Mouse (Mus musculus) forebrain, embryonic 16.5 days (tissue): Measurements from ENCODE around the gene Galnt6. TPM values are rescaled to one million over a fixed set of nuclear protein-coding genes. Genes with fewer than 3 reads are reported as not detected.

Experiments
- ATAC-seq: fragments of 200-750 bp; cut with Nextera tagmentation; 2 replicates; pipeline ENCODE4 v1.8.0; 2017; ENCODE audit warnings: mild to moderate bottlenecking, moderate library complexity
- H3K27ac ChIP-seq: fragments of 300-500 bp; sonication (generic); 2 replicates; pipeline ENCODE4 v1.5.1; 2014; ENCODE audit warnings: low read length, control low read depth
- H3K27me3 ChIP-seq: fragments of 300-500 bp; sonication (generic); replicated peaks from 2 replicates; pipeline ENCODE4 v1.6.1; 2014; ENCODE audit warnings: low read length; ENCODE audit not compliant: control insufficient read depth, insufficient read depth
- H3K36me3 ChIP-seq: fragments of 300-500 bp; sonication (generic); 2 replicates; pipeline ENCODE4 v1.6.1; 2014; ENCODE audit not compliant: control insufficient read depth, insufficient read depth
- H3K4me1 ChIP-seq: fragments of 300-500 bp; sonication (generic); replicated peaks from 2 replicates; pipeline ENCODE4 v1.6.1; 2014; ENCODE audit warnings: low read length; ENCODE audit not compliant: control insufficient read depth, insufficient read depth
- H3K4me2 ChIP-seq: fragments of 300-500 bp; sonication (generic); 2 replicates; pipeline ENCODE4 v1.6.1; 2014; ENCODE audit warnings: mild to moderate bottlenecking, low read length, control low read depth
- H3K4me3 ChIP-seq: fragments of 300-500 bp; sonication (generic); replicated peaks from 2 replicates; pipeline ENCODE4 v1.5.1; 2014; ENCODE audit warnings: mild to moderate bottlenecking, low read length, control low read depth
- H3K9ac ChIP-seq: fragments of 300-500 bp; sonication (generic); replicated peaks from 2 replicates; pipeline ENCODE4 v1.6.1; 2014; ENCODE audit warnings: low read depth, low read length, control low read depth
- H3K9me3 ChIP-seq: fragments of 300-500 bp; sonication (generic); 2 replicates; pipeline ENCODE4 v1.6.1; 2016; ENCODE audit warnings: low read length; ENCODE audit not compliant: control insufficient read depth
- WGBS: fragments of 180-500 bp; shearing (Covaris S2); extraction: QIAGEN DNeasy Blood & Tissue Kit; methylation state at CpG from one replicate; pipeline ENCODE4 v1.1.7; 2014; 5-methylcytosine and 5-hydroxymethylcytosine counted together
- polyA plus RNA-seq: library from polyadenylated mRNA; unstranded; fragments of >200 nt; fragmentation: Nextera tagmentation; extraction: Ambion mirVana; gene quantifications from 2 replicates; pipeline ENCODE4 v1.2.1, GENCODE M21; 2015

Gene Galnt6
- polyA plus RNA-seq, 1 experiment from 2014 or later: 0.34 TPM

DNA sequence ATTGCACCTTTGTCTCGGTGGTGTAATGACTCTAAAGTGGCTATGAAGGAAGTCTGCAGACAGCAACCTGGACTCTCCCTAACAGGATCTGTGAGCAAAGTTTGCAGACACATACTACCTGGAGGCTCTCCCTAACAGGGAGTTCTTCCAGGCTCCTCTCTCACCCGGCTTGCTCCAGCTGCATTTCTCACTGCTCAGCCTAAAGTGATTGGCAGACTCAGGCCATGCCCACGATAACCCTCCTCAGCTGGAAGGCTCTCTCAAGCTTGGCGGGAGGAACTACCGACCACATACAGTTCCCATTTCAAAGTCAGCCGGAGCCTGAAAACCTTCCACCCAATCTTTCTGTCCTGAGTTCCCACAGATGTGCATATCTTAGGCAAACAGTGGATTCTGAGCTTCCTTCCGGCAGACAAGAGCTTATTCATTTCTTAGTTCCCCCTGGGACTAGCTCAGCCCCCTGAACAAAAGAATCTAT is 62.9 kb downstream of the Galnt6 start:
- ATAC-seq: no peak
- WGBS: 16% methylated on average over 7 of the region's 7 CpGs

DNA sequence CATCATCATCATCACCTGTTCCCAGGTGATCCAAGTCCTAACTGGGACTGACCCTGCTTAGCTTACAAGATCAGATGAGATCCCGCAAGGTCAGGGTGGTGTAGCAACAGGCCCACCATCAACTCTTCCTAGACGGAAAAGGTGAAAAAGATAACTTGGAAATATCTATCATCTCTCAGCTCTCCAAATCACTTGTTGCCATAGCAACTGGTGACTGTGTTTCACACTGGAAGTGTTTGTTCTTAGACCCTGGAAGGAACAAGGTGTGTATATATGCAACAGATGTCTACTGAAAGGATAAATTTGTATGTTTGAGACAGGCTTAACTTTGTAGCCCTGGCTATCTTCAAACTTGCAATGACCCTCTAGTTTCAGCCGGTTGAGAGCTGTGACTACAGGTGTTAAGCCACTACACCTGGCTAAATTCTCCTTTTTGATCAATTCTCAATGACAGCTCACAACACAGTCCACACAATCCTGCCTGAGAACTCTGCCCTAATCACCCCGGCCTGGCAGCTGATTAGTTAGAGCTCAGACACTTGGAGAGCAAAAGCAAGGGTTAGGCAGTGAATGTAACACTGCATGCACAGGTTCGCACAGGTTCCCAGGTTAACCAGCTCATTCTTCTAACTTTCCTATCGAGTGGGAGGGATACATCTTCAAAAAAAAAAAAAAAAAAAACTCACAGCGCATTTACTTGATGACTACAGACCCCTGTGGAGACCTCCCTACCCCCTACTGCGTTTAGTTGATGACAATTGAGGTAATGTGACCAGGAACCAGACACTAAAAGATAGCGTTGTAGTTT is 63.6 kb downstream of the Galnt6 start:
- H3K4me1 ChIP-seq: no peaks in the 10 kb centered on the region
- H3K9me3 ChIP-seq: no peaks in the 10 kb centered on the region
- H3K4me3 ChIP-seq: no peak overlapping the region
- no peaks in the 10 kb centered on the region for H3K36me3 ChIP-seq
- no peak for ATAC-seq
- H3K4me2 ChIP-seq: no peak overlapping the region
- H3K27ac ChIP-seq: no peak overlapping the region
- H3K27me3 ChIP-seq: no peaks in the 10 kb centered on the region
- H3K9ac ChIP-seq: no peak overlapping the region
- WGBS: 43% methylated on average over 9 of the region's 9 CpGs

More for the DNA sequence above, 62.9 kb downstream of the Galnt6 start:
- no peaks in the 10 kb centered on the region for H3K9me3 ChIP-seq
- no peak overlapping the region for H3K4me3 ChIP-seq
- no peaks in the 10 kb centered on the region for H3K27me3 ChIP-seq
- no peaks in the 10 kb centered on the region for H3K4me1 ChIP-seq
- no peaks in the 10 kb centered on the region for H3K36me3 ChIP-seq
- H3K4me2 ChIP-seq: no peak overlapping the region
- H3K9ac ChIP-seq: no peak overlapping the region
- no peak overlapping the region for H3K27ac ChIP-seq

DNA sequence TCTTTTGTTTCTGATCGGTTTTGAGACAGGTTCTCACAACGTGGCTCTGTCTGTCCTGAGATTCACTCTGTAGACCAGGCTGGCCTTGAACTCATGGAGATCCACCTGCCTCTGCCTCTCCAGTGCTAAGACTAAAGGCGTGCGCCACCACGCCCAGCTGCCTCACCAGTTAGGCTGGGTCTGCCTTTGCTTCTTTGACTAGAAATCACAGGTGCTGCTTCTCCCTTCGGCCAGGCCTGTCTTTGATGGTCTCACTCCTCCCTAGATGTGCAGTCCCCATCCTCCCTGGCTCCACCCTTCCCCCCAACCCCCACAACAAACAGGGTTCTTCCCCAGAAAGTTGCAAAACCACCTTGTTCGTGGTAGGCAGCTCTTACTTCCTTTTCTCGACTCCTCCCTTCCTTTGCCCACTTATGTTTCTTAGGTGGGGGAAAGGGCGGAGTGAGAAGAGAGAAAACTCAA is 64.3 kb downstream of the Galnt6 start:
- Histone ChIP-seq H3K4me1 (no peaks in the 10 kb centered on the region), H3K9ac (no peak overlapping the region), H3K4me2 (no peak overlapping the region), H3K36me3 (no peaks in the 10 kb centered on the region), H3K27me3 (no peaks in the 10 kb centered on the region), H3K4me3 (no peak overlapping the region), H3K27ac (no peak overlapping the region), H3K9me3 (no peaks in the 10 kb centered on the region)
- WGBS: 85% methylated on average over 9 of the region's 9 CpGs
- ATAC-seq: no peak

DNA sequence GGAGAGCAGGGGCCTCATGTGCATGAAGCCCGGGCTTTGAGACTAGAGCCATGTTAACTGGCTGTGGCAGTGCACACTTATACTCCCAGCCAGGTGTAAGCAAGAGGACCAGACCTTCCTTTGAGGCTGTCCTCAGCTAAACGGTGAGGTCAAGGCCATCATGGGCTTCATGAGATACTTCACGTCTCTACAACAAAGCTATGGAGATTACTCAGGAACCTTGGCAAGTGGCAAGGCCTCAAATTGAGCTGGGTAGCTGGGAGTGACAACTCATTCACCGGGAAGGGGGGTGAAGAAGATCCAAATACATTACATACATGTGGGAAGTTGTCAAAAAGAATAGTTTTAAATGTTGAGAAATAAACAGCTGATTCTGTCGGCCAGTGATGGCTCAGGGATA is 68.4 kb downstream of the Galnt6 start:
- no peaks in the 10 kb centered on the region for H3K9me3 ChIP-seq
- ATAC-seq: no peak
- no peak overlapping the region for H3K9ac ChIP-seq
- H3K4me2 ChIP-seq: no peak overlapping the region
- no peak overlapping the region for H3K27ac ChIP-seq
- no peaks in the 10 kb centered on the region for H3K27me3 ChIP-seq
- no peaks in the 10 kb centered on the region for H3K36me3 ChIP-seq
- no peak overlapping the region for H3K4me3 ChIP-seq
- WGBS: 88% methylated on average over 5 of the region's 5 CpGs
- H3K4me1 ChIP-seq: no peaks in the 10 kb centered on the region

DNA sequence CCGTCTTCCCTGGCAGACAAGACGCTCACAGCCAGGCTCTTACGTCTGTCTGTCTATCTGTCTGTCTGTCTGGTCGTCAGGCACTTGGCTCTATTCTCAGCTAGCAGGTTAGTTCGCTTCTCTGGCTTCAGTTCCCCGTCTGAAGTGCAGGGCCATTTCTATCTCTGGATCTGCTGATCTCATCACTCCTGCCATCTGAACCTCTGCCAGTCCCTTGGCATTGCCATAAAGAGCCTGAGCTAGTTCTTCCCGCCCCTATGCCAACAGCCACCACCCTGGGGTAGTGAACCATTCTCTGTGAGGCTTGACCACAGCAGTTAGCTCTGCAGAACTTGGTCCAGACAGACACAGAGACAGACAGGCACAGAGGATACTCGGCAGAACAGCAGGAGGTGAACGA is 68.9 kb downstream of the Galnt6 start:
- no peak for ATAC-seq
- H3K9me3 ChIP-seq: no peaks in the 10 kb centered on the region
- H3K27me3 ChIP-seq: no peaks in the 10 kb centered on the region
- H3K4me1 ChIP-seq: no peaks in the 10 kb centered on the region
- H3K9ac ChIP-seq: no peak overlapping the region
- H3K4me3 ChIP-seq: no peak overlapping the region
- no peaks in the 10 kb centered on the region for H3K36me3 ChIP-seq
- no peak overlapping the region for H3K27ac ChIP-seq
- 74% methylated on average over 9 of the region's 9 CpGs for WGBS
- no peak overlapping the region for H3K4me2 ChIP-seq

DNA sequence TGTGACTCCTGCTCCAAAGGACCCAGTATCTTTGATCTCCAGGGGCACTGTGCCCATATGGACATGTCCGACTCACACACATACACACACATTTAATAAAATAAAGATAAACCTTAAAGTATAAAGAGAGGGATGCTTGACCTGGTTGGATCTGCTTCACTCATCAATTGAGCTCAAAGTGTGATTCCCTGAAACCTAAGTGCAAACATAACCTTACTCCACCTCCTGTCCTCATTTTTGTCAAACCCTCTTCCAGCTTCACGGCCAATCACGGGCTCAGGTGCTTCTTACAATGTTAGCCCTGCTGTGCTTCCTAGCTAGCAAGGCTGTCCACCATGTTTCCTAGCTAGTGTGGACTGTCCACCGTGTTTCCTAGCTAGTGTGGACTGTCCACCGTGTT is 74.0 kb downstream of the Galnt6 start:
- ATAC-seq: no peak
- Histone ChIP-seq H3K4me3 (no peak overlapping the region), H3K9ac (no peak overlapping the region), H3K4me1 (no peaks in the 10 kb centered on the region), H3K36me3 (no peaks in the 10 kb centered on the region), H3K4me2 (no peak overlapping the region), H3K27me3 (no peaks in the 10 kb centered on the region), H3K27ac (no peak overlapping the region), H3K9me3 (no peaks in the 10 kb centered on the region)
- 86% methylated on average over 5 of the region's 5 CpGs for WGBS

DNA sequence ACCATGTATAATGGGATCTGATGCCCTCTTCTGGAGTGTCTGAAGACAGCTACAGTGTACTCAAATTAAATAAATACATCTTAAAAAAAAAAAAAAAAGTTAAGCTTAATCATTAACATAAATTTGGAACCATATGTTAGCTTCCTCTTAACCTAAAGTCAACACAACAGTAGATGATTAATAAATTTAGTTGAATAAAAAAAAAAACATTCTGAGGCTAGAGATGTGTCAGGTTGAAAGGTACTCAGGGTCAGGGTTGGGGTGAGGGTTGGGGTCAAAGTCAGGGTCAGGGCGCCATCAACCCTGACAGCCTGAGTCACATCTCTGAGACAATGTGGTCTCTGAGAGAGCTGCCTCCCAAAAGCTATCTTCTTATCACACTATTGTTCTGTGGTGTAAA is 74.9 kb downstream of the Galnt6 start:
- 74% methylated on average over 1 of the region's 1 CpGs for WGBS
- ATAC-seq: no peak

DNA sequence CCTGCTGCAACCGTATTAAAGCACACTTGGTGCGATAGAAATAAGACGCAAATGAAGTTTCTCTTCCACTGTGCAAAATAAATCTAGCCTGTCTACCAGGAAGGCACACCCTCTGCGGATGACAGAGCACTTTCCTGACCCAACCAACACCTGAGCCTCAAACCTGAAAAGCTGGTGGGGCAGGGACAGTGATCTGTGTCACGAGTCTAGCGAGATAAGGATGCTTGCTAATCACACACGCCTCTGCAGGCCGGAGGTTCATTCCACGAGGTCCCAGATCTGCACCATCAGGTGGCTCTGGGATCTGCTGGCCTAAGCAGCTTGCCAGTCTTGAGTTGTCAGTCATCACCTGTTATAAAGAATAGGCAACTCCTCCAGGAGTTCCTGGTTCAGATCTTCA is 77.6 kb downstream of the Galnt6 start:
- ATAC-seq: no peak
- Histone ChIP-seq H3K4me3 (no peak overlapping the region), H3K4me2 (no peak overlapping the region), H3K4me1 (no peaks in the 10 kb centered on the region), H3K9me3 (no peaks in the 10 kb centered on the region), H3K9ac (no peak overlapping the region), H3K27me3 (no peaks in the 10 kb centered on the region), H3K27ac (no peak overlapping the region), H3K36me3 (no peaks in the 10 kb centered on the region)
- 87% methylated on average over 9 of the region's 9 CpGs for WGBS

More for the DNA sequence above, 74.9 kb downstream of the Galnt6 start:
- no peaks in the 10 kb centered on the region for H3K36me3 ChIP-seq
- no peaks in the 10 kb centered on the region for H3K4me1 ChIP-seq
- H3K9ac ChIP-seq: no peak overlapping the region
- no peaks in the 10 kb centered on the region for H3K27me3 ChIP-seq
- no peak overlapping the region for H3K4me3 ChIP-seq
- H3K9me3 ChIP-seq: no peaks in the 10 kb centered on the region
- H3K27ac ChIP-seq: no peak overlapping the region
- H3K4me2 ChIP-seq: no peak overlapping the region

DNA sequence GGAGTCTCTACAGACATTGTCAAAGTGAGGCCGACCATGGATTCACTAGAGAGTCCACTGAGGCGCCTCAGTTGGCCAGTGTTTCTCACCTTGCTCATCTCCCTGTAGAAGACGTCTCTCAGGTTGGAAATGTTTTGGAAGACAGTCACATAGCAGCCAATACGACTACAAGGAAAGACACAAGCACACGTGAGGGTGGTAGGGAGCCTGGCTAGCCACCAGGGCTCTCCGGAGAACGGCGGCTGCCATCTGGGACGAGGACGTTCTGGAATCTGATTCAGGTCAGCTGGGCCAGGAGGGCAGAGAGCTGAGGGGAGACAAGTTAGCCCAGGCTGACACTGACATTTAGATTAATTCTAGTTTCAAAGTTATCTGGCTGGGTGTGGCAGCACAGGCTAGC is 79.1 kb downstream of the Galnt6 start:
- Histone ChIP-seq H3K4me1 (no peaks in the 10 kb centered on the region), H3K27me3 (no peaks in the 10 kb centered on the region), H3K27ac (no peak overlapping the region), H3K36me3 (no peaks in the 10 kb centered on the region), H3K4me3 (no peak overlapping the region), H3K9me3 (no peaks in the 10 kb centered on the region), H3K9ac (no peak overlapping the region), H3K4me2 (no peak overlapping the region)
- no peak for ATAC-seq
- 87% methylated on average over 10 of the region's 10 CpGs for WGBS
